Mouse (Mus musculus) frontal cortex, adult (tissue): ENCODE measurements at regions not wholly inside any gene's neighbourhood (a gene's known extent, or its start where the extent isn't known, plus 50 kb on each side); places are given as distances from the start of the nearest gene placed in this dataset.
"Not testable (repeated sequence)": the region's sequence is repeated elsewhere in the genome, so short reads cannot be mapped to it uniquely, and the experiment has no call there.

Source experiments
- ATAC-seq: cut with Nextera tagmentation; 2 replicates; pipeline ENCODE4 v1.9.2; 2017; ENCODE audit warnings: mild to moderate bottlenecking, moderate library complexity, mixed read lengths; ENCODE audit not compliant: low TSS enrichment

DNA sequence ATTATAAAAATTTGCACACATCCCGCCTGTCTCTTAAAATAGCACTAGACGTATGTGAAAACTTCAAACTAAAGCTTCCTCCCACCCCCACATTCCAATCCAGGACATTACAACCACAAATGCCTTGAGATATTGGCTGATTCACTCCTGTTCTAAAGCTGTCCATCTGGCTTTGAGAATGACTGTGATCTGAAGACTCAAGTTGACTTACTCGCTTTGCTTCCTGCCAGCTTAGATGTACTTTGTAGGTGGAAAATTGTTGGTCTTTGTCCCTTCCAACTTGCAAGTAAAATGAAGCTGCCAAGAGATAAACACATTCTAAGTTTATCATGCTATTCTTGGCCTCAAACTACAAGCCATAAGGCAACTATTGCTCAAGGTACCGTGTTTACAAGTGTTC lies 779.7 kb downstream of the Cetn3 start:
- ATAC-seq: peak; percentile 96

DNA sequence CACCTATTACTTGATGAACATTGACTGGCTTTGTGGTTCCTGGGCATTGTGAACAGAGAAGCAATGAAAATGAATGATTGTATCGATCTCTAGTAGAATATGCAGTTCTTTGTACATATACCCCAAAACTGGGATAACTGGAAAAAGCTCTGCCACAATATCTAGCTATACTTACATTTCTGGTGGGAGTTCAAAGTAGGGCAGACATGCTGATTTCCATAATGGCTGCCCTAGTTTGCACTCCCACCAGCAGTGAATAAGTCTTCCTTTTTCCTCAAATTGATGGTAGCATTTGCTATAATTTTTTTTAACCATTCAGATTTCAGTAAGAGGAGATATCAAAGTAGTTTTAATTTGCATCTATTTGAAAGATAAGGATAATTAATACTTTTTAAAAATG lies 788.0 kb downstream of the Cetn3 start:
- peak; percentile 95 for ATAC-seq

- peak; percentile 74 for ATAC-seq
Measured at GRCm38 (mm10) chr13:82577937-82578336, 795.1 kb downstream of the Cetn3 start.

- peak; percentile 74 for ATAC-seq
Measured at GRCm38 (mm10) chr13:82586335-82586734, 803.5 kb downstream of the Cetn3 start.

DNA sequence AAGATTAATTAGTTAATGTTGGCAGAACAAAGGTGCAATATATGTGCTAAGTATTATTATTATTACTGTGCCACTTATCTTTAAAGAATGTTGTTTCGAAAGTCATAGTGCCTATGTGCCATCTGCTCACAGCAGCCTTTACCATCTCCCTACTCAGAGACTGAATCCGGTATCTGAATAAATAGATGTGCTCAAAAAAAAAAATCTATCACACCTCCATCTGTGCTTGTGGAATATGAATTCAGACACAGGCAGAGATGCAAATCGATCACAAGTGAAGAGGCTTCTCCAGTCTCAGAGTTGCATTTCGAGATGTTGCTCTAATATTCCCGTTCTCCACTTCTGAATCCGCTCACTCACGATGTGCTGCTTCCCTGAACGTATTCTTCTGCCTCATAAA lies 811.0 kb downstream of the Cetn3 start:
- ATAC-seq: peak; percentile 96

DNA sequence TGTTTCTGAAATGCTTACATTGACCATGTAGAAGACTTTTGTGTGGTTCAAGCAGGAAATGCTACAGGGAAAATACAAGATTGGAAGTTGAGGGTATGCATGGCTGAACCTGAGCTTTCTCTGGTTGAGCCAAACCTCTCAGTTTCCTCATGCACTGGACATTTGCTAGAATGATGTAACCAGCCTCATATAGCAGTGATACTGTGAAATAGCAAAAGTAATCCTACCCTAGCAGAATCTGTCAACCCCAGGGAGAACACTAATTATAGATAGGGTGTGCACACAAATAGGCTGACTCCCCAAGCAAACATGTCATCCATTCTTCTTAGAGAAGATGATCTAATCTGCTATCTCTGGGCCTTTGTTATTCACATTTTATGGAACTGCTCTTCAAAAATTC lies 812.7 kb downstream of the Cetn3 start:
- ATAC-seq: peak; percentile 32; the same call in 1 of the 2 replicates

DNA sequence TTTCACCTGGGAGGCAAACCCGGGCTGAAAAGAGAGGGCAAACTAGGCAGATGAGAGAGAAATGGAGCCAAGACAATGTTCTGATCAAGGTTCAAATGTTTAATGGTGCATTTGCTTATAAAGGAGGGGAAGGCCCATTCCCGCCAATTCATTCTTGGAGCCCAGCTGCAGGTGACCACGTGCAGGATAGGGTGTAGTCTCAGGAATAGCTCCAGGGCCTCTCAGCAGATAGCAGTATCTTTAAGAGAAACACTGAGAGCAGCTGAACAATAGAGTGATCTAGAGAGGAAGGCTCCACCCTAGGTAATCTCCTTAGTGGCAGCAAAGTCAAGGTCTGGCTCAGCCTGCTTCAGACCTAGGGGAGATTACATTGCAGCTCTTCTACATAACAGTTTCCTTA lies 823.0 kb downstream of the Cetn3 start:
- not testable (repeated sequence) for ATAC-seq

DNA sequence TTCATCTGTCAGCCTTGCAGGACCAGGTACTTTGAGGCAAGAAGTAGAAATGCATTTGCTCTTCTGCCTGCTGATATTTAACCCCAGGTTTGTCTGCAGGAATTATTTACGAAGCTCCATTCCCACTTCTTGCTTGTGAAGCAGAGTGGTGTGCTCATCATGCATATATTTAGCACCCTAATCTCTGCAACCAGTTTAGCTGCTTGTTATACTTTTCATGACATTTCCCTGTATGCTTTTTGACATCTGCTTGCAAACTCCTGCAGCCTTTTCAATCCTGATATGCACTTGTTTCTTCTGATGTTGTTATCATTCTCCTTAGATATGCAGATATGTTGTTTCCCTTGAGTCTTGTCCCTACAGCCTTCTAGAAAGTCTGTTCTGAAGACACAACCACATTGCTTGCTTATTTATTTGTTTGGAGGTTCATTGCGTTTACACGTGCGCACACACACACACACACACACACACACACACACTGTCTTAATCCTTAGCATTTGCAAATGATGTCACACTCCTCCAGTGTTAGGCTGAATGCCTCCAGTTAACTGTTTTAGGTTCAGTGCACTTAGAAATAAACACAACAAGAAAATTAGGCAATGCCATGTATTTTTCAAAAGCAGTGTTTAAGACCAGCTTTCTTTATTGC lies 836.3 kb downstream of the Cetn3 start:
- ATAC-seq: peak; percentile 82

DNA sequence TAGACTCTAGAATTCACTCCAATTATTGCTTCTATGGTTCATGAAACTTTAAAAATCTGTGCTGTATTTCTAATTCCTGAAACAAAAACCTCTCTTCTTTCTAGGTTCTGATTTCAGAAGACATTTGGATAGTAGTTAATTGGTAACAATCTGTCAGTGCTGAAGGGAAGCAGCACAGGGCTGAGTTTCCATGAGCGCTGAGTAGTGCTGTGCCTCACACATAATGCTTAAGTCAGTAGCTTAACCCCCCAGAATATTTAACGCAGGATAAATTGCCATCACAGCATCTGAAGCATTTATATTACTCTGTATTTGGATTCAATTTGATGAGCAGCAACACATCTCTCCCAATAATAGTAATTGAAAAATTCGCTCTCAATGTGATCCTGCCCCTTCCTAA lies 837.2 kb downstream of the Cetn3 start:
- peak; percentile 51 for ATAC-seq

GRCm38 (mm10) chr13:82620749-82621148 lies 837.9 kb downstream of the Cetn3 start:
- ATAC-seq: no peak

DNA sequence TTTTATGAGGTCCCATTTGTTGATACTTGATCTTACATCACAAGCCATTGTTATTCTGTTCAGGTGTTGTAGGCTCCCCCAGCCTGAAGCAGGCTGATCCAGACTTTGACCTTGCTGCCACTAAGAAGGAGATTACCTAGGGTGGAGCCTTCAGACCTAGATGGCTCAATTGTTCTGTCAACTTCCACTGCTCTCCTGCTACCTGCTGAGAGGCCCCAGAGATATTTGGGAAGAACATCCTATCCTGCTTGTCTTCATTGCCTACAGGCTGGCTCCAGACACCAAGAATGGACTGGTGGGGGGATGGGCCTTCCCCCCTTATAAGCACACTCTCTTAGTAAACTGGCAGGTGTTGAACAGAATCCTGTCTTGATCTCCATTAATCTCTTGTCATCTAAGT lies 845.9 kb downstream of the Cetn3 start:
- ATAC-seq: not testable (repeated sequence)
